ENCODE assay signal across 9 mouse cellular contexts in genomic region chr3:138558529-138558928, GRCm38 (mm10). TPM values are rescaled to one million over a fixed set of nuclear protein-coding genes. Genes with fewer than 3 reads are reported as not detected.
DNase-seq lines count a peak whose midpoint lies in the region; ATAC-seq and TF ChIP-seq lines count a peak whose summit lies in the region.
"Had no signal": no experiment of that assay in that cellular context is flagged by ENCODE, and none has a peak within 500 bp of the region (broad histone marks: within the 10 kb centered on the region; RNA-seq: fewer than 3 reads in every experiment).

No protein-coding gene starts in this region.

- no peaks in the 10 kb centered on the region for H3K27me3 ChIP-seq in hindbrain, postnatal 0 days (ENCODE audit: insufficient read depth, low read length)
- H3K27me3 ChIP-seq: embryonic facial prominence, embryonic 13.5 days had no signal

- no peak overlapping the region for H3K4me3 ChIP-seq in hindbrain, postnatal 0 days (ENCODE audit: low read length)
- H3K4me3 ChIP-seq: embryonic facial prominence, embryonic 13.5 days had no signal

- ATAC-seq in hindbrain, postnatal 0 days = peak; percentile 86

- H3K4me1 ChIP-seq in hindbrain, postnatal 0 days (ENCODE audit: insufficient read depth, low read length) = no peaks in the 10 kb centered on the region
- H3K4me1 ChIP-seq: embryonic facial prominence, embryonic 13.5 days had no signal

- H3K9ac ChIP-seq in hindbrain, postnatal 0 days (replicated peaks; ENCODE audit: low read length) = no peak overlapping the region
- H3K9ac ChIP-seq: embryonic facial prominence, embryonic 13.5 days had no signal

- WGBS in hindbrain, postnatal 0 days = 32% methylated on average over 4 of the region's 4 CpGs

- peak; percentile 76 for TF ChIP-seq CTCF in hindbrain, postnatal 0 days (IDR thresholded peaks at IDR 0.05; ENCODE audit: low read depth)

- H3K36me3 ChIP-seq in hindbrain, postnatal 0 days (ENCODE audit: insufficient read depth, low read length) = peaks cover 9% of the 10 kb centered on the region; the same call in 1 of the 2 replicates

- peak; percentile 39 for DNase-seq in embryo, embryonic 10 days (ENCODE audit: low spot score)
- no peak for DNase-seq in embryo, embryonic 9.5 days (ENCODE audit: extremely low spot score)
- peak; percentile 18 to 35 for DNase-seq in lung, postnatal 4 days
- no peak for DNase-seq in lung, postnatal 36 days
- peak; percentile 69 for DNase-seq in hindbrain, postnatal 0 days (ENCODE audit: low spot score)
- DNase-seq in retina, embryonic 14.5 days (ENCODE audit: low spot score) = peak; percentile 46
- DNase-seq in urinary bladder, postnatal 36 days (ENCODE audit: low spot score in 2 of 2) = no peak
- DNase-seq in thymus, postnatal 25 days = no peak

- H3K9me3 ChIP-seq in hindbrain, postnatal 0 days (ENCODE audit: low read length) = no peaks in the 10 kb centered on the region
- H3K9me3 ChIP-seq: embryonic facial prominence, embryonic 13.5 days had no signal

- H3K4me2 ChIP-seq in hindbrain, postnatal 0 days (ENCODE audit: low read depth, low read length) = no peak overlapping the region
- H3K4me2 ChIP-seq: embryonic facial prominence, embryonic 13.5 days had no signal

- no peak overlapping the region for H3K27ac ChIP-seq in hindbrain, postnatal 0 days
- H3K27ac ChIP-seq: embryonic facial prominence, embryonic 13.5 days had no signal

RNA-seq across cellular contexts. Expression of gene Eif4e, which starts 32.5 kb away (rescaled TPM):
- total RNA-seq in hindbrain, postnatal 0 days (2014; rRNA removed) = 54.2 and 94.0 TPM in 2 replicates
- 259 and 290 TPM in 2 replicates for polyA plus RNA-seq in hindbrain, postnatal 0 days (2015; fragmentation: Nextera tagmentation; extraction: Ambion mirVana)

Comparison
In these comparisons a context has a peak if more than half of its experiments do, and no peak if none do; other contexts are left out.
1. DNase-seq: peak in embryo, embryonic 10 days (single experiment), lung, postnatal 4 days (2 of 2), hindbrain, postnatal 0 days (single experiment) and retina, embryonic 14.5 days (single experiment); none in embryo, embryonic 9.5 days (single experiment), lung, postnatal 36 days (single experiment), urinary bladder, postnatal 36 days (0 of 2) and thymus, postnatal 25 days (single experiment).